Mouse (Mus musculus): ENCODE results near the gene Dnajb4. TPM values are rescaled to one million over a fixed set of nuclear protein-coding genes. Genes with fewer than 3 reads are reported as not detected.

The Dnajb4 gene
- polyA plus RNA-seq, 1 experiment from 2014 or later: 50.4 TPM

DNA sequence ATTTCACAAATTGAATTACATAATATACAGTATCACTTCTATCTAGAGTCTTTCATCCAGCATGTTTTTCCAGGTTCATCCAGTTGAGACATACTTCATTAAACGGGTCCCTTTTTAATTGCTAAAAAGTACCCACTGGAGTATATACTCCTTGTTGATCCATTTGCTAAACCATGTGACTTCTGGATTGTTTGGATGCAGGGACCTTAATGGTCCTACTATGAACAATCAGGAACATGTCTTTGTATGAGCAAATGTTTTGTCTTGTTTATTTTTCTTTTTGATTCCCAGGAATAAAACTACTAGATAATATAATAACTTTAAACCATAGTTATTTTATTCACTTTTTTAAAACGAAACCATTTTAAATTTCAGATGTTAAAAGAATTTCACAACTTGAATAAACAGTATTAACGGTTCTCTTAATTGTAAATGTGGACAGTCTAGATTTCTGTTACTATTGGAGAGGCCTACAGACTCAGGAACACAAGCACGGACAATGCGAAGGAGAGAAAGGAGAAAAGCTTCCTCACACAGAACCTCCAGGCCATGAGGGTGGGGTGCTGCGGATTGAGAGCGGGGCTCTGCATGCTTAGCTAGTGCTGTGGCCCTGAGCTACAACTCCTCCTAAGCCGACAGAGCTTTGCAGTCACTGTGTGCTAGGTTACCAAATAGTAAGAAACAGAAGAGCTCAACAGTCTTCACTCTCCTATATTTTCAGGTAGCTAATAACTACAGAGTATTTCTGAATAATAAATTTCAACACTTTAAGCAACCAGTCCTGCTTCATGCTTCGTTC, 19.2 kb downstream of the Dnajb4 start:
- WGBS: 83% methylated on average over 9 of the region's 9 CpGs
- Histone ChIP-seq H3K4me3 (ENCODE audit: low read depth, low read length) (no peak overlapping the region), H3K36me3 (ENCODE audit: control insufficient read depth, insufficient read depth, low read length) (no peaks in the 10 kb centered on the region), H3K9me3 (ENCODE audit: control insufficient read depth, low read length) (no peaks in the 10 kb centered on the region), H3K9ac (replicated peaks; ENCODE audit: low read depth, low read length) (no peak overlapping the region), H3K4me1 (ENCODE audit: control insufficient read depth, insufficient read depth, low read length) (peaks cover 13% of the 10 kb centered on the region), H3K27ac (ENCODE audit: low read depth, low read length) (no peak overlapping the region), H3K27me3 (ENCODE audit: control insufficient read depth, insufficient read depth, low read length) (no peaks in the 10 kb centered on the region), H3K4me2 (ENCODE audit: low read depth, low read length) (peak overlapping the region; percentile 17; the same call in 1 of the 2 replicates)
- no peak for ATAC-seq (ENCODE audit: low read depth)

DNA sequence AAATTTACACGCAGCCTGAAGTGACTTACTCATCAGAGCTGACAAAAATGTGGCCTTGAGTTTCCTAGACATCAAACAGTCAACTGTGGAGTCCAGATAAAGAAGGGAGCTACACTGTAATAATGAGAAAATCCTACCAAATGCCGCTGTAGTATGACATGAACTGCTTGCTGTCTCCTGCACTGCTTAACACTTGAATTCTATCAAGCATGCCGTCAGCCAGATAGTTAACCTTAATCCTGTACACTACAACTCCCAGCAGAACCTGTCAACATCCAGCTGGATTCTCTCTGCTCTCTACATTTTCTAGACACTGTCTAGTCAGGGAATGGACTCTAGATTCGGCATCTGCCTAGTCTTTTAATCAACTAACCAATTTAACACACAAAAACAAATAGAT, 20.8 kb downstream of the Dnajb4 start:
- no peak overlapping the region for H3K27ac ChIP-seq (ENCODE audit: low read depth, low read length)
- peaks cover 13% of the 10 kb centered on the region for H3K4me1 ChIP-seq (ENCODE audit: control insufficient read depth, insufficient read depth, low read length)
- no peak overlapping the region for H3K4me2 ChIP-seq (ENCODE audit: low read depth, low read length)
- 80% methylated on average over 4 of the region's 4 CpGs for WGBS
- no peak overlapping the region for H3K9ac ChIP-seq (replicated peaks; ENCODE audit: low read depth, low read length)
- H3K9me3 ChIP-seq (ENCODE audit: control insufficient read depth, low read length): no peaks in the 10 kb centered on the region
- H3K36me3 ChIP-seq (ENCODE audit: control insufficient read depth, insufficient read depth, low read length): peaks cover 5% of the 10 kb centered on the region; the same call in 1 of the 2 replicates
- ATAC-seq (ENCODE audit: low read depth): no peak
- H3K27me3 ChIP-seq (ENCODE audit: control insufficient read depth, insufficient read depth, low read length): no peaks in the 10 kb centered on the region
- no peak overlapping the region for H3K4me3 ChIP-seq (ENCODE audit: low read depth, low read length)

DNA sequence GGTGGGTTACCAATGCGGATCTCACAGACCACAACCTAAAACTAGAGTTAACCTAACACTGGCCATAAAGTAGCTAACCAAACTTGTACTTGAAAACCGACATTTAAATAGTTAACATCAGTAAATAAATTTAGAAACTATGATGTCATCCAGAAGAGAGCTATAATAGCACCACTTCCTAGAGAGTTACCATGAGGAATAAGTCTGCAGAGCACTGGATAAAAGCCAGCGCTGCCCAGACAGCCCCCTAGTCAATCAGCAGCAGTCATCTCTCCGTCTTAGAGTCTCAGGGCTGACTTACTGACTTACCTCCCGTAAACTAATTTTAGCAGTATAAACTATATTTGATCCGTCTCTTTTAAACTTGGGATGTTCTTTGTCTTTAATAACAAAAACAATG, 24.0 kb downstream of the Dnajb4 start:
- Histone ChIP-seq H3K27ac (ENCODE audit: low read depth, low read length) (no peak overlapping the region), H3K4me3 (ENCODE audit: low read depth, low read length) (no peak overlapping the region), H3K36me3 (ENCODE audit: control insufficient read depth, insufficient read depth, low read length) (peaks cover 5% of the 10 kb centered on the region; the same call in 1 of the 2 replicates), H3K9ac (replicated peaks; ENCODE audit: low read depth, low read length) (no peak overlapping the region), H3K4me1 (ENCODE audit: control insufficient read depth, insufficient read depth, low read length) (peaks cover 3% of the 10 kb centered on the region; the same call in 1 of the 2 replicates), H3K9me3 (ENCODE audit: control insufficient read depth, low read length) (no peaks in the 10 kb centered on the region), H3K4me2 (ENCODE audit: low read depth, low read length) (no peak overlapping the region), H3K27me3 (ENCODE audit: control insufficient read depth, insufficient read depth, low read length) (no peaks in the 10 kb centered on the region)
- 85% methylated on average over 6 of the region's 6 CpGs for WGBS
- ATAC-seq (ENCODE audit: low read depth): no peak

DNA sequence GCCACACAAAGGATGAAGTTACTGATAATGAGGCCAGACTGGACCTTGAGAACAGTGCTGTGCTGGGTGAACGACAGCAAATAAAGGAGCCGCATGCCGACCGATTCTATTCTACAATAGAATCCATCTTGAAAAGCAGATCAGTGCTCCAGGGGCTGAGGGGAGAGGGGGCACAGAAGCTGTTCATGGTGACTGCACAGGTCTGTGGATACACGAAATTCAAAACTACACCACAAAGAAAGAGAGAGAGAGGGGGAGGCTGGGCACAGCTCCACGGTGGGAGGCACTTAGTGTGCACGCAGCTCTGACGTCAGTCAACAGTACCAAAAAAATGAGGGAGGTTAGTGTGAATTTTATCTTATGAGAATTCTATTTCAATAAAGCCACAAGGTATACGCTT, 26.6 kb downstream of the Dnajb4 start:
- no peak overlapping the region for H3K9ac ChIP-seq (replicated peaks; ENCODE audit: low read depth, low read length)
- no peak overlapping the region for H3K4me3 ChIP-seq (ENCODE audit: low read depth, low read length)
- no peaks in the 10 kb centered on the region for H3K27me3 ChIP-seq (ENCODE audit: control insufficient read depth, insufficient read depth, low read length)
- no peaks in the 10 kb centered on the region for H3K9me3 ChIP-seq (ENCODE audit: control insufficient read depth, low read length)
- H3K4me1 ChIP-seq (ENCODE audit: control insufficient read depth, insufficient read depth, low read length): no peaks in the 10 kb centered on the region
- H3K36me3 ChIP-seq (ENCODE audit: control insufficient read depth, insufficient read depth, low read length): peaks cover 5% of the 10 kb centered on the region; the same call in 1 of the 2 replicates
- 77% methylated on average over 9 of the region's 9 CpGs for WGBS
- H3K27ac ChIP-seq (ENCODE audit: low read depth, low read length): no peak overlapping the region
- H3K4me2 ChIP-seq (ENCODE audit: low read depth, low read length): no peak overlapping the region
- ATAC-seq (ENCODE audit: low read depth): no peak

DNA sequence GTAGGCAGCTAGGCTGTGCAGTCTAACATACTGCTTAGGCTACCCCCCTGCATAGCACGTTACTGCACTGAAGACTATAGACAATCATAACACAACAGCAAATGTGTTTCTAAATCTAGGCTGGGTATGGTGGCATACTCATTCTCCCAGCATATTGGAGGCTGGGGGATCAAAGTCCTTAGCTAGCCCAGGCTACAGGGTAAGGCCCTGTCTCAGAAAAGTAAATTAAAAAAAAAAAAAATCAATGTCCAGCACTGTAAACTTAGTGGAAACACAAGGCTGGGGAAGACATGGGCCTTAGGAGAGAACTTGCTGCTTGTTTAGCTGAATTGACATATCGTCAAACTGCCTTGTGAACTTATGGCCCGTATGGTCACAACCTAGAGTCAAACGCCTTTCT, 29.5 kb downstream of the Dnajb4 start:
- no peak for ATAC-seq (ENCODE audit: low read depth)

DNA sequence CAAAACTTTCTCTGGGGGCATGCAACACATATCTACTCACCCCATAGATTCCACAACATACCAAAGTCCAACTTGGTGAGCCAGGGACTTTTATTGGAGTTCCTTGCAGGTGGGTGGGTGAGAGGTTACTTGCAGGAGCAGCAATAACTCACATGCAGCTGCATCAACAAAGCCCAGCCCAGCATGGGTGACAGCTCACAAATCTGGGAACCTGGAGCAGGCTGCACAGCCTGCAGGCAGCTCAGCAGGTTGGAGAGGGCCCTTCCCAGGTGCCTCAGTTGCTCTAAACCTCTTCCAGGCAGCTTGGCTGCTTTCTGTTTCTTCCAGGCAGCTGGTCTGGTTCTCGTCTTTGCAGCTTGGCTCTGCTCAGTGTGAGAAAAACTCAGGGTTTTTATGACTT, 30.8 kb downstream of the Dnajb4 start:
- H3K27ac ChIP-seq (ENCODE audit: low read depth, low read length): no peak overlapping the region
- no peaks in the 10 kb centered on the region; the same call in 1 of the 2 replicates for H3K36me3 ChIP-seq (ENCODE audit: control insufficient read depth, insufficient read depth, low read length)
- no peak for ATAC-seq (ENCODE audit: low read depth)
- WGBS: 15% methylated on average over 1 of the region's 1 CpGs
- no peaks in the 10 kb centered on the region for H3K4me1 ChIP-seq (ENCODE audit: control insufficient read depth, insufficient read depth, low read length)
- no peak overlapping the region for H3K9ac ChIP-seq (replicated peaks; ENCODE audit: low read depth, low read length)
- H3K4me3 ChIP-seq (ENCODE audit: low read depth, low read length): no peak overlapping the region
- H3K9me3 ChIP-seq (ENCODE audit: control insufficient read depth, low read length): no peaks in the 10 kb centered on the region
- no peaks in the 10 kb centered on the region for H3K27me3 ChIP-seq (ENCODE audit: control insufficient read depth, insufficient read depth, low read length)
- no peak overlapping the region for H3K4me2 ChIP-seq (ENCODE audit: low read depth, low read length)

More for the DNA sequence above, 29.5 kb downstream of the Dnajb4 start:
- H3K4me1 ChIP-seq (ENCODE audit: control insufficient read depth, insufficient read depth, low read length): no peaks in the 10 kb centered on the region
- H3K27ac ChIP-seq (ENCODE audit: low read depth, low read length): no peak overlapping the region
- no peaks in the 10 kb centered on the region for H3K27me3 ChIP-seq (ENCODE audit: control insufficient read depth, insufficient read depth, low read length)
- no peak overlapping the region for H3K4me2 ChIP-seq (ENCODE audit: low read depth, low read length)
- no peak overlapping the region for H3K4me3 ChIP-seq (ENCODE audit: low read depth, low read length)
- H3K9ac ChIP-seq (replicated peaks; ENCODE audit: low read depth, low read length): no peak overlapping the region
- 81% methylated on average over 4 of the region's 4 CpGs for WGBS
- no peaks in the 10 kb centered on the region for H3K9me3 ChIP-seq (ENCODE audit: control insufficient read depth, low read length)
- H3K36me3 ChIP-seq (ENCODE audit: control insufficient read depth, insufficient read depth, low read length): peaks cover 5% of the 10 kb centered on the region; the same call in 1 of the 2 replicates

DNA sequence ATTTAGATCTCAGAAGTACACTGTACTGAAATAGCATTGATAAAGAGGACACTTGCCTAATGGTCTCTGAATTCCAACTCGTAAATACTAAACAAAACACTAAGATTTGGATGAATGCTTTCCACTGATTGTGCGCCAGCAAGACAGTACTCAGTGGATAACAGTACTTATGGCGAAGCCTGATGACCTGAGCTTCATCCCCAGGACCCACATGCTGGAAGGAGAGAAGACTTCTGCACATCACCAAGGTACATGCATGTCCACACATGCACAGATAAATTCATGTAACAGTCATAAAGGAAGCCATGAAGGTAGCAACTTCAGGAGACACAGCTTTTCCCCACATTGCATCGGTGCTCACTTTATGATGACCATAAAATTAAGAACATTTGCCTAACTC, 31.3 kb downstream of the Dnajb4 start:
- no peaks in the 10 kb centered on the region; the same call in 1 of the 2 replicates for H3K36me3 ChIP-seq (ENCODE audit: control insufficient read depth, insufficient read depth, low read length)
- no peak overlapping the region for H3K4me3 ChIP-seq (ENCODE audit: low read depth, low read length)
- H3K27ac ChIP-seq (ENCODE audit: low read depth, low read length): no peak overlapping the region
- H3K9me3 ChIP-seq (ENCODE audit: control insufficient read depth, low read length): no peaks in the 10 kb centered on the region
- H3K27me3 ChIP-seq (ENCODE audit: control insufficient read depth, insufficient read depth, low read length): no peaks in the 10 kb centered on the region
- ATAC-seq (ENCODE audit: low read depth): no peak
- whole genome bisulfite sequencing: 80% methylated on average over 4 of the region's 4 CpGs
- no peak overlapping the region for H3K4me2 ChIP-seq (ENCODE audit: low read depth, low read length)
- H3K9ac ChIP-seq (replicated peaks; ENCODE audit: low read depth, low read length): no peak overlapping the region
- H3K4me1 ChIP-seq (ENCODE audit: control insufficient read depth, insufficient read depth, low read length): no peaks in the 10 kb centered on the region

DNA sequence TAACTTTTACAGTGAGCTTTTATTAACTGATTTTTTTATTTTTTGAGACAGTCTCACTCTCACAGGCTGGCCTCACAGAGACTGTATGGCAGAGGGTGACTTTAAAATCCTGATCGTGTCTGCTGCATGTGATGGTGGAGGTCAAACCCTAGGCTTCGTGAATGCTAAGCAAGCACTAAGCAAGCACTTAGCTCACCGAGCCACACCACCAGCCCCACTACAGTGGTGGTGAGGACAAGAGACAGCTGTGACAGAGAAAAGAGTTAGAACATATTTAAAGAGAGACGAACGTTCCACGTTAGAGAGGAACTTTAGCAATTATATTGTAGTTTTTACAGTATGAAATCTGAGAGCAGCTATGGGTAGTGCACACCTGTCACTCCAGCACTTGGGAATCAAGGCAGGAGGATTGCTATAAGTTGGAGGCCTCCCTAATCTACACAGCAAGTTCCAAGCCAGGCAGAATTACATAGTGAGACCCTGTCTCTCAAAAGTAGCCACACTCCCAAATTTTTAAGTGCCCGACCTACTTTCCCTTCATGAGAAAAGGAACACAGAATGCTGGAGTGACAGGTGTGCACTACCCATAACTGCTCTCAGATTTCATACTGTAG, 37.7 kb downstream of the Dnajb4 start:
- Histone ChIP-seq H3K4me3 (ENCODE audit: low read depth, low read length) (no peak overlapping the region), H3K9ac (replicated peaks; ENCODE audit: low read depth, low read length) (no peak overlapping the region), H3K9me3 (ENCODE audit: control insufficient read depth, low read length) (no peaks in the 10 kb centered on the region), H3K36me3 (ENCODE audit: control insufficient read depth, insufficient read depth, low read length) (no peaks in the 10 kb centered on the region), H3K27me3 (ENCODE audit: control insufficient read depth, insufficient read depth, low read length) (no peaks in the 10 kb centered on the region), H3K4me1 (ENCODE audit: control insufficient read depth, insufficient read depth, low read length) (no peaks in the 10 kb centered on the region), H3K27ac (ENCODE audit: low read depth, low read length) (no peak overlapping the region), H3K4me2 (ENCODE audit: low read depth, low read length) (no peak overlapping the region)
- ATAC-seq (ENCODE audit: low read depth): no peak
- 89% methylated on average over 7 of the region's 7 CpGs for WGBS

DNA sequence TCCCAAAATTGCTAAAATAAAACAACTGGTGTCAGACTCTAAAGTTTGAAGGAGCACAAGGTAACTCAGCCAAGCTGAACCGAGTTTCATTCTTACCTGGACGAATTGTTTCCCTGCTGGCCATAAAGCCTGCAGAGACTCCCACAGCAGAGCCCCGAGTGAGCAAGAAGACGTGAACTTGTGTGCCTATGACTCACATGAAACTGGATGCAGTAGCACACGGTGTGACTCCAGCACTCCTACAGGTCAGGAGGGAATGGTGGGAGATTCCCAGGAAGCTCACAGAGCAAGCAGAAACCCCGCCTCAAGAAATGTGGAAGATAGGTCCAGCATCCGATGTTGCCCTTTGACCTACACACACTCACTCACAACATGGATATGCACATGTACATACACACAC, 38.2 kb downstream of the Dnajb4 start:
- Histone ChIP-seq H3K4me1 (ENCODE audit: control insufficient read depth, insufficient read depth, low read length) (no peaks in the 10 kb centered on the region), H3K9ac (replicated peaks; ENCODE audit: low read depth, low read length) (no peak overlapping the region), H3K9me3 (ENCODE audit: control insufficient read depth, low read length) (no peaks in the 10 kb centered on the region), H3K36me3 (ENCODE audit: control insufficient read depth, insufficient read depth, low read length) (no peaks in the 10 kb centered on the region), H3K27ac (ENCODE audit: low read depth, low read length) (no peak overlapping the region), H3K27me3 (ENCODE audit: control insufficient read depth, insufficient read depth, low read length) (no peaks in the 10 kb centered on the region), H3K4me3 (ENCODE audit: low read depth, low read length) (no peak overlapping the region), H3K4me2 (ENCODE audit: low read depth, low read length) (no peak overlapping the region)
- no peak for ATAC-seq (ENCODE audit: low read depth)
- 79% methylated on average over 7 of the region's 7 CpGs for WGBS

Data from neural tube, embryonic 14.5 days (tissue).